Mouse (Mus musculus): Measurements from ENCODE around the gene Rab4a.

Gene Rab4a

DNA sequence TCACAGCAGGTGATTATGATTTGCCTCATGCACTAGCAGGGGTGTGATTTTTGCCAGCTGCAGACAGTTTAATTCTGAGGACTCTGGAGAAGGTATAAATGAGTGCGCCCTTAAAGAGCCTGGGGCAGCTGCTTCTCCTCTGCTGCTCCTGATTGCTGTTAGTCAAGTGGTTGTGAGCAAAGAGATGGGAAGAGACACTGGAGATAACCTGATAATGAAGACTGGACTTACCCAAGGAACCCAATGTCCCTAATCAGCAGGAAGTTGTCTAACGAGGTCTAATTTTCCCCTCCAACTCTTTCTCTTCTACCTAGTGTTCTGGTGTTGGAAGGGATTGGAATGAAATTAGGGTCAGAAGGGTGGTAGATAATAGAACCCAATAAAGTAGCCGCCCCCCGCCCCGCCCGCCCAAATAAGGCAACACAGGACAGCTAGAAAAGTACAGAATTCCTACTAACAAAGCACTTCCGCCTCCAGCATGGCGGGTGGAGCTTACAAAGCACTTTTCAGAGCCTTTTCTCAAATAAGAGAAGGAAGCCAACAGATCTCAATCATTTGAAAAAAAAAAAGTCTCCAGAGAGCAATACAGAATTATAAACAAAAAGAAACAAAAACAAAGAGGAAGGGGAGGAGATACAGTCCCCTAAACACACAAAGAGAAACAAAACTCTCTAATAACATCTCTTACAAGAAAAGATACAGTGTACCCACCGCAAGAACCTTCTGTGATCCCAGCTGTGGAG, 49.1 kb downstream of the Rab4a start:
- DNase-seq = no peak

DNA sequence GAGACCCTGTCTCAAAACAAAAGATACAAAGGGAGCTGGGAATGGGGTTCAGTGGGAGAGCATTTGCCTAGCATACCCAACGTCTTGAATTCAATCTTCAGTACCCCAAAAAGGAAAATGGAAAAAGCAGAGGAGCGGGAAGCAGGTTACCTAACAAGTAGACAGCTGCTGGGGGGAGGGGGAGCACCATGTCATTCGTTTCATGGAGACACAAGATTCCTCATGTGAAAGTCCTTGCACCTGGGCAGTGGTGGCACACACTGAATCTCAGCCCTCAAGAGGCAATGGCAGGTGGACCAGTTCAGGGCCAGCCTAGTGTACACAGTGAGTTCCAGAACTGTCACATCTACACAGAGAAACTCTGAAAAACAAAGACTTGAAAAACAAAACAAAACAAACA, 51.6 kb downstream of the Rab4a start:
- DNase-seq = no peak

DNA sequence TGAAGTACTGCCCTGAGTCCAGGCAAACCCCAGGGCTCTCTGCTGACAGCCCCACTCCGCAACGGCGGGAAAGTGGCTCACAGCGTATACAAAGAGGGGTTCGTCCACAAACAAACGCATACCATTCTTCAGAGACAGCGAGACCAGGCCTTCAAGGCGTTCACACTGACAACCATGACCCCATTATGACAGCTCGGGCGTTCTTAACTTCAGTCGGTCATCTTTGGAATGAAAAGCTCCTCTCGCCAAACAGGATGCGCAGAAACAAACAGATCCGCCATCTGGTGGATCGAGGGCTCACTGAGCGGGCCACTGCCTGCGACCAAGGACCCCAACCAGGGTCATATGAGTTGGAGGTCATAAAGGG, 52.8 kb downstream of the Rab4a start:
- DNase-seq = no peak

DNA sequence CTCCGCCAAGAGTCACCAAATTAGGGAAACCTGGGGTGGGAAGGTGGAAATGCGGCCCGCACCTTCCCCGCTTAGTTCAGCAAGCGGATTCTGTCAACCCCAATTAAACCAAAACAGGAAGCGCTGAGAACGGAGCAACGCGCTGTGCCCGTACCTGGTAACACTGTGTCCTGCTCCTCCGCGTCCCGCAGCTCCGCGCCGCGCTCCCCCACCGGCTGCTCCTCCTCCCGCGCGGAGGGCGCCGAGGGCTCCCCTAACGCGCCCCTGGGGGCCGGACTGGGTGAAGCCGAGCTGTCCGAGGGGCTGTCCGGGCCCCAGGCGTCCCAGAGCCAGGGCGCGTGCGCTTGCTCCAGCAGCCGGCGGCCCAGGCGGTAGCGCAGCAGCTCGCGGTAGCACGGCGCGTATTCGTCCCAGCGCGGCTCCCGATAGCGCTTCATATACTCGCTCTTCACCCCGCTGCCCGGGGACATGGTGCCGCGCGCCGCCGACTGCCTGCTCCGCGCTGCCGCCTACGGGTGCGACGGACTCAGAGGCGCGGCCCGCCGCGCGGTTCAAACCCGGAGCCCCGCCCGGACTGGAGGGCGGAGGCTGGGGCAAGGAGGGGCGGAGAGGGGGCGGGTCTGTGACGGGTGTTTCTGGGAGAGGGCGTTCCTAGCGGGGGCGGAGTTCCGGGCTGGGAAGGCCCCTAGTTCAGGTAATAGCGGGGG, 53.3 kb downstream of the Rab4a start:
- peak; percentile 91 to 93 for DNase-seq

DNA sequence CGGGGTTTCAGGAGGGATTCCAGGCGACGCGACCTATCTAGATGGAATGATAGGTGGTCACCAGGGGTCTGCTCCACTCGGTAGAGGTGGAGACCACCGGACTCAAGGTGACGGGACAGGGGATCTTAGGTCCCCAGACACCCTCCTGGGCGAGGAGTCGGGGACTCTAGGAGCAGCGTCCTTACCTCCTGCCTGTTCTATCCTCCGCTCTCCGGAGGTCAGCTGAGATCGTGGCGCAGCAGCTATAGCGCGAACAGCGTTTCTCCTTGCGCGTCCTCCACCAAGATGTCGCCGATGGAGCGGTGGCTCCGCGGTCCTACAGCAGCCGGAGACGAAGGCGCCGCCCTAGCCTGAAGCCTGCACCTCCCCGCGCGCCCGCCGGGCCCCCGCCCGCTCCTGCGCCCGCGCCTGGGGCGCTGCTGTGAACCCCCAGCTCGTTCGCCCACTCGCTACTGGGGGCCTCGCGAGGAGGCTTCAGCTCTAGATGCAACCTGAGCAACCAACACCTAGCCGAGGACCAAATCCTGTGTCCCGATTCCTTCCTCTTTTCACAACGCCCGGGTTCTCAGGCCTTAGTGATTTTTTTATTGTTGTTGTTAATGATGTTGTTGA, 54.0 kb downstream of the Rab4a start, which contains the start of gene Ccsap:
Gene Ccsap (minus strand): TSS at position 562 of the 612 bp plus-strand sequence.
- DNase-seq = peak; percentile 37 to 38

DNA sequence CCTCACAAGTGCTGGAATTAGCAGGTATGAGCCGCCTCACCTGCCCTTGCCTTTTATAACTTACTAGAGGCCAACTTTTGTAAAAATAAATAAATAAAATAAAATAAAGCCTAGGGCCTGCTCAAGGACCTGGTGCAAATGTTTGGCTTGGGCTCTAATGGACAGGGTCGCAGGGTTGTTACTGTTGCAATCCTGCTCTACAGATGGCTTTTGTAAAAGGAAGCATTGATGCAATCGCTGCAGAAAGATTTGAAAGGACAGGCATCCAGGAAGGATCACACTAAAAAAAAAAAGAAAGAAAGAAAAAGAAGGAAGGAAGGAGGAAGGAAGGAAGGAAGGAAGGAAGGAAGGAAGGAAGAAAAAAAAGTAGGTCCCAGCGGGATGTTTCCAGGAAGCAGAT, 54.6 kb downstream of the Rab4a start:
- DNase-seq = no peak

DNA sequence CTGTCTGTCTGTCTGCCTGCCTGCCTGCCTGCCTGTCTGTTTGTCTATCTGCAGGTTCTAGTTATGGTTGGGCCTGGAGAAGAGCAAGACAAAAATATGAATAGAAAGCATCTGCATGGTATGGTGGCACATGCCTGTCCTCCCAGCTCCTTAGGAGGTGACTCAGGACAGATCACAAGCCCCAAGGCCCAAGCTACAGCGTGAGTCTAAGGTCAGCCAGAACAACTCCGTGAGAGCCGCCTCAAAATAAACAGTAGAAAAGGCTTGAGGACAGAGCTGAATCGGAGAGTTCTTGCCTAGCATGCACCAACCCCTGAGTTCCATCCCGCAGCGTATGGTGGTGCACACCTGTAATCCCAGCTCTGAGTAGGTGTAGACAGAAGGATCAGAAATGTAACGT, 60.0 kb downstream of the Rab4a start:
- no peak for DNase-seq

DNA sequence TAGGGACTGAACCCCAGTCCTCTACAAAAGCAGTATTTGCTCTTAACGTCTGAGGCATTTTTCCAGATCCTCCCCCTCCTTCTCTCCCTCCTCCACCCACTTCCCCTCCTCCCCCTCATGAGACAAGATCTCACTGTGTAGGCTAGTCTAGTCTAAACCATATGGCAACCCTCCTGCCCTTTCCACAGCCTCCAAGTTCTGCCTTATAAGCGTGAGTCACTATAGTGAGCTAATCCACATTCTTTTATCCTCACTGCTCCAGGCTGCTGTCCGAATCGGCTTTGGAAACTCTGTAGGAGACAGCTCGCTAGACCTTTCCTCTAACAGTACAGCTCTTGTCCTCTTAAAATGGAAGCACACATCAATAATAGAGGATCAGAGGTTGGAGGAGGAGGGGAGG, 61.2 kb downstream of the Rab4a start:
- no peak for DNase-seq

DNA sequence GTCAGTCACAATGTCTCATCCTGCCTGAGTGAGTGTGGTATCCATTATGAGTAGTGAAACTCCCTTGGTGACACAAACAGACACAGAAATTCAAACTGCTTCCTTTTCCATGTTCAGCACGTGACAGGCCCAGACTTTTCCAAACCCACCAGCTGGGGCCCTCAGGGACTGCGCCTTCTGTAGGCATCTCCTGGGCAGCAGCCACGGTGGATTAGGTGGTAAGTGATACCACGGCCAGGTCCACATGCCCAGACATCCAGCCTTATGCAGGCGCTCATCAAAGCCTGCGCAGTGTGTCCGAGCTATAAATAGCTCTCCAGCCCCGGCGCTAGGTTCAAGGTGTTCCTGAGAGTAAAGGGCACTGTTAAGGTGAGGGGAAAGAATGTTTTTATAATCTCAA, 66.3 kb downstream of the Rab4a start:
- DNase-seq = no peak

DNA sequence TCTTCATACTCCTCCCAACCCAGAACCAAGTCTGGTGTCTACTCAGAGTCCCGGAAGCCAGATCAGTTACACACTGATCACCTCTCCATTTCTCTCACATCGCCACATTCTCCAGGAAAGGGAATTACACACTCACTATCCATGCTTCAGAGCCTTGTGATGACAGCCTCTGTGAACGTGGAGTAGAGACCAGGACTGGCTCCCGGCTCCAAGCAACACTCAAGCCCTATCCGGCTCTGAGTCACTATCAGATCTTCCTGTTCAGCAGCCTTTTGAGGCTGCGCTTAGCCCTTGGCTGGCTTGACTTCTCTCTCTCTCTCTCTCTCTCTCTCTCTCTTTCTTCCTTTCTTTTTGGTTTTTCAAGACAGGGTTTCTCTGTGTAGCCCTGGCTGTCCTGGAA, 67.6 kb downstream of the Rab4a start:
- DNase-seq = no peak

DNA sequence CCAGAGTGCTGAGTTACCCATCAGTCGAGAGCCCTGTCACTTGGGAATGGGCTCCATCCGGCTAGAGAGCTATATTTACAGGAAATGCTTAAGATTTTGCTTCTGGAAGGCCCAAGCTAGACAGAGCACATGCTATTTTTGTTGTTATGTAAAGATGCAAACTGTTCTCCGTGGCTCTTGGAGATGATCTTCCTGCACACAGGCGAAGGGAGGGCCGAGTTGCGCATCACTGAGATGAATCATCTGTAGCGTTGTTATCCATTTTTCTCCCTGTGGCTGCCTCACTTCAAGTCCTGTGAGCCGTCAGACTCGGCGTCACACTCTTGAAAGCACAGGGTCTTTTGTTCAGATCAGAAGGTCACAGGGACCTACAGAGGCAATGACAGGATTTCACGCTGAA, 68.5 kb downstream of the Rab4a start:
- no peak for DNase-seq

DNA sequence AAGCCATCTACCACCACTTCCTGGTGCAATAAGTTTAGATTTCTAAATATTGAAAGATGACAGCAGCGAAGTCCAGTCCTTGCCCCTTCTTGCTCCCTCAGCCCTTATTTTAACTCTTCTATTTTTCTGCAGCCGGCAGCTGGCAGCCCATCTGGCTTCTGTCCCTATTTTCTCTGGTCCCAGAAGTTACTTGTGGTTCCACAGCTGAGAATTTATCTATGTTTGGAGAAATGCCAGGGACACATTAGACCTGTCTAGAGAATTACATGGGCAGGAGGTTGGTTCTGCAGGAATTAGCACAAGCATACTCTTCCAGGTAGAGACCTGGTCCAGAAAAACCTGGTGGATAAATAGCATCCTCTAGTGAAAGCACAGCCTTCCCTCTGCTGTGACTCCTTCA, 72.1 kb downstream of the Rab4a start:
- DNase-seq = no peak

DNA sequence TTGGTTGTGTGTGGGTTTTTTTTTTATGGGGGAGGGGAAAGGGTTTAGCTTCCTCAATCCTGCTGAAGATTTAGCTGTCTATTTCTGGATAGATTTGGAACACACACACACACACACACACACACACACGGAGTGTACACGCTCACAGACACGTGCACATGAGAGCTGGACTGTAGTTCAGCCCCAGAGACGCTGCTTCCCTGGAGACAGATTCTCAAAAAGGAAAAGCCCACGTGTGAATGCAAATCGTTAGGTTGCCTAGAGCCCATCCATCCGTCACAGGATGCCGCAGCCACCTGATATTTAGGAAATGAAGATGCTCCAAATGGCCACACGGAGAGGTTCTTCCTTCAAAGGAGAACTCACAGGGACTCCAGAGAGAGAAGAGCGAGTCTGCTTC, 74.5 kb downstream of the Rab4a start:
- no peak for DNase-seq

DNA sequence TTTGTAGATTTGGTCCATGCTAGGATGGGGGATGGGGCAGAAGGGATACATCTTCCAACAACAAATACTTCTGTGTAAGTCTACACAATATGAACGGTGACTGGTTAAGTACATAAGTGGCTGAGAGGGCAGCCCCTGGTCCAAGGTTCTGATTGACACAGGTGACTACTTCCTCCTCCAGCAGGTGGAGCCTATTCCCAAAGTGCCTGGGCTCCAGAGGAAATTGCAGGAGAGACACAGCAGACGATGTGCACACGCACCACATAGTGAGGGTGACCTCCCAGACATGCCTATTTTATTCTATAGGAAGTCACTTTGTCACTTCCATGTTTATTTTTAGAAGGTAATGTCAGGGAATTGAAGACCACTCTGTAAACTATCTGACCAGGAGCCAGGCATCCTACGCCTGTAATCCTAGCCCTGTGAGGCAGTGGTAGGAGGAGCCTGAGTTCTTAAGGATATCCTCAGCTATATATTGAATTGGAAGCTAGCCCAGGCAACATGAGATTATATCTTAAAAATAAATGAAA, 75.1 kb downstream of the Rab4a start:
- no peak for DNase-seq

DNA sequence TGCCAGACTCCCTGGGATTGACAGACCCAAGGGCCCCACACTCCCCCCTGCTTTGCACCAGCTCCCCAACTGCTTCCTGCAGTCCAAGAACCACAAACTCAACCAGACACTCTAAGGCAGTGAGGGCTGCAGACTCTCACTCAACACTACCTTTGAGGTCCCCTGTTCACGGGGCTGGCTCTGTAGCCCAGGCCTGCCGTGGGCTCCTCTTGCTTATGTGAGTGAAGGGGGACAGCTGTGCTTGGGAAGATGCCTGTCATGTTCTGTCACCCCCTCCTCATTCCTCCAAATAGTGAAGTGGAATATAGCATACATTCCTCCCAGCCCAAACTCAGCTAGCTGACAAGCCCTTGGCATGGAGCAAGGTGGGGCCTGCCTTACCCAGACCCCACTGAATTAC, 76.6 kb downstream of the Rab4a start:
- DNase-seq = no peak

DNA sequence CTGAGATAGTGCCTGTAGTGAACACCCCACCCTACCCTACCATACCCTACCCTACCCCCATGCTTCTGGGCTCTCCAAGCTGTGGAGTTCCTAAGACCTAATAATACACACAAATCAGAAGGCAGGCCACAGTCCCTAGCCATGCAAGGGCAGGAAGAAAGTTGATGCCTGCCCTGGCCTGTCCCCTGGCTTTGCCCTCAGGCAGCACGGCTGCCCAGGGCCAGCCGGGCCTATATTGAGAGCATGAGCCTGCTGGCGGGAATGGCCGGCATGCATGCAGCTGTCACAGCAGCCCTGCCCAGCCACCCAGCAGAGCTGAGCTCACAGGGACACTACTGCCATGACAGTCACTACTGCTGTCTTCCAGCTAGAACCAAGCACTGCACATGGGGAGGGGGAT, 77.3 kb downstream of the Rab4a start:
- DNase-seq = no peak
